ENCODE assay signal across 8 mouse cellular contexts in the genomic region with DNA sequence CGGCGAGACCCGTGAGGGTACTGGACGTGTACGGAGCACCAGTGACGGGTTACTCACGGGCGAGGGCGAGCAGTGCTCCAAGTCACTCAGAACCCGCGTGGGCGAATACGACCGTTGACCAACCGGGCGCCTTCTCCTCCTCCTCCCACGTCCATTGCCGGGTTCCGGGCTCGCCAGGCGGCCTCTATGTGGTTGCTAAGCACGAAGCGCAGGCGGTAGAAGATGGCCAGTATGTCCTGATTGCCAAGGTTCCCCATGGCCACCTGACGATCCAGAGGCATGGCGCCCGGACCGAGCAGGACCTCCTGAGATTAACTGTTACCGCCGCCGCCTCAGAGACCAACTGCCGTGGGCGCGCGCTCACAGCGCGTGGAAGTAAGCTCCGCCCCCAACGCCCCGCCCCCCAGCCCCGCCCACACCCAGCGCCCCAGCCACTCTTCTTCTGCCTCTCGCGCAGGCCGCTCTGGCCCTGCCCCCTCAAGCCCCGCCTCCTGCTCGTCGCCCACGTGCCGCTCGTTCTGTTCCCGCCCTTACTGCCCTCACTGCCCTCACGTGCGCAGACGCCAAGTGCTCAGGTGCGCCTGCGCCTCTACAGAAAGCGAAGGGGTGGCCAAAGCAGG. TPM values are rescaled to one million over a fixed set of nuclear protein-coding genes. Genes with fewer than 3 reads are reported as not detected.
DNase-seq lines count a peak whose midpoint lies in the region; ATAC-seq and TF ChIP-seq lines count a peak whose summit lies in the region.

No protein-coding gene starts in this region.

- WGBS in embryonic facial prominence, embryonic 12.5 days, result 25% methylated on average over 53 of the region's 58 CpGs
- 27% methylated on average over 56 of the region's 58 CpGs for WGBS in midbrain, postnatal 0 days

- H3K27me3 ChIP-seq in embryonic facial prominence, embryonic 12.5 days, result no peaks in the 10 kb centered on the region
- no peaks in the 10 kb centered on the region for H3K27me3 ChIP-seq in midbrain, postnatal 0 days (ENCODE audit: insufficient read depth, low read length)

- H3K9ac ChIP-seq in embryonic facial prominence, embryonic 12.5 days, result no peak overlapping the region
- 0 out of 2 replicates have a peak overlapping the region, but pooled peaks have one; percentile 29 for H3K9ac ChIP-seq in midbrain, postnatal 0 days (replicated peaks; ENCODE audit: low read length, poor library complexity, severe bottlenecking)

- no peak for TF ChIP-seq CTCF in midbrain, postnatal 0 days (IDR thresholded peaks at IDR 0.05)

- H3K4me1 ChIP-seq in embryonic facial prominence, embryonic 12.5 days, result no peaks in the 10 kb centered on the region; the same call in 1 of the 2 replicates
- no peaks in the 10 kb centered on the region for H3K4me1 ChIP-seq in midbrain, postnatal 0 days (ENCODE audit: insufficient read depth, low read length)

- no peaks in the 10 kb centered on the region for H3K9me3 ChIP-seq in embryonic facial prominence, embryonic 12.5 days
- no peaks in the 10 kb centered on the region for H3K9me3 ChIP-seq in midbrain, postnatal 0 days (ENCODE audit: low read length)

- ATAC-seq in embryonic facial prominence, embryonic 12.5 days (ENCODE audit: insufficient number of reproducible peaks, insufficient read depth, low FRiP score, low TSS enrichment), result peak; percentile 77; the same call in 1 of the 2 replicates
- ATAC-seq in midbrain, postnatal 0 days (ENCODE audit: low FRiP score), result peak; percentile 94

- no peaks in the 10 kb centered on the region for H3K36me3 ChIP-seq in embryonic facial prominence, embryonic 12.5 days
- no peaks in the 10 kb centered on the region for H3K36me3 ChIP-seq in midbrain, postnatal 0 days (ENCODE audit: insufficient read depth, low read length)

- H3K27ac ChIP-seq in embryonic facial prominence, embryonic 12.5 days, result no peak overlapping the region
- no peak overlapping the region for H3K27ac ChIP-seq in midbrain, postnatal 0 days (ENCODE audit: low read depth, low read length)

- peak overlapping the region; percentile 56 for H3K4me2 ChIP-seq in embryonic facial prominence, embryonic 12.5 days (replicated peaks)
- H3K4me2 ChIP-seq in midbrain, postnatal 0 days (ENCODE audit: low read depth, low read length, poor library complexity, severe bottlenecking), result peak overlapping the region; percentile 72

- peak; percentile 61 for DNase-seq in layer of hippocampus, adult 11-12 months (ENCODE audit: low spot score)
- DNase-seq in layer of hippocampus, adult 9-10 months (ENCODE audit: low spot score), result no peak
- peak; percentile 58 for DNase-seq in heart, adult 9 months (ENCODE audit: low spot score in 2 of 2)
- DNase-seq in kidney, adult 8-10 months, result peak; percentile 89 to 91
- DNase-seq in liver, result peak; percentile 93
- DNase-seq in midbrain, postnatal 0 days (ENCODE audit: low spot score), result peak; percentile 86
- DNase-seq in spleen, postnatal 14 days (ENCODE audit: low spot score in 2 of 2), result peak; percentile 50 to 66

- peak overlapping the region; percentile 33 for H3K4me3 ChIP-seq in embryonic facial prominence, embryonic 12.5 days
- peak overlapping the region; percentile 41 for H3K4me3 ChIP-seq in midbrain, postnatal 0 days (ENCODE audit: low read depth, low read length)

RNA-seq across cellular contexts. Expression of a gene that starts 17.0 kb away (rescaled TPM):
- polyA plus RNA-seq in embryonic facial prominence, embryonic 12.5 days (2016; fragmentation: Nextera tagmentation; extraction: Ambion mirVana), result 43.2 and 43.3 TPM in 2 replicates
- total RNA-seq in midbrain, postnatal 0 days (2014; rRNA removed), result 41.8 and 44.0 TPM in 2 replicates
- 36.4 and 36.8 TPM in 2 replicates for polyA plus RNA-seq in midbrain, postnatal 0 days (2015; fragmentation: Nextera tagmentation; extraction: Ambion mirVana)
